Mouse (Mus musculus) liver, adult 2 months (tissue): Measurements from ENCODE around the gene Ciz1.

Experiments
- CTCF ChIP-seq: fragments of 200-500 bp; IDR thresholded peaks from 2 replicates; pipeline ENCODE4 v1.5.1; 2011; ENCODE audit warnings: low read depth, low read length, control low read depth
- POLR2A ChIP-seq: fragments of 200-500 bp; IDR thresholded peaks from 2 replicates; pipeline ENCODE4 v1.6.1; 2011; ENCODE audit warnings: low read length, control low read depth; ENCODE audit not compliant: insufficient read depth; ENCODE audit errors: extremely low read depth

DNA sequence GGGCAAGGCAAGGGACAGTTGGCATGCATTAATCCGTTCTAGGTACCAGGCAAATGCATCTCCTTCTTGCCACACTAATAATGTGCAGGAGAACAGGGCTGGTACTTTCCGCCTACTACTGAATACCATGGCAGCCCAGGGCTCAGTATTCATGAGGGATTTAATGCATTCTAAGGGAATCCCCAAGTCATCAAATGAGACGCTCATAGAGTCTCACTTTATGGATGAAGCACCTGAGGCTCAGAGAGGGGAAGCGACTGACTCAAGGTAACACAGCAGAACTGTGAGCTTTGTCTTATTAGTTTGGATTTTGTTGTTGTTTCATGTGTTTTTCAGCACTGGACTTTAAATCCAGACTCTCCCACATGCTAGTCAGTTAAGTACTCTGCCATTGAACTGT lies 10.1 kb upstream of the Ciz1 start:
- TF ChIP-seq CTCF (no peak), POLR2A (no peak)
